Mouse (Mus musculus): Measurements from ENCODE around the gene Fam166b. TPM values are rescaled to one million over a fixed set of nuclear protein-coding genes. Genes with fewer than 3 reads are reported as not detected.

Fam166b gene
- total RNA-seq, 2 experiments from 2014 or later = not detected

GRCm38 (mm10) chr4:43383246-43384082, 45.5 kb downstream of the Fam166b start:
- ATAC-seq (replicated peaks; ENCODE audit: low FRiP score, poor library complexity, severe bottlenecking) = no peak

- no peak for ATAC-seq (replicated peaks; ENCODE audit: low FRiP score, poor library complexity, severe bottlenecking)
Observed at GRCm38 (mm10) chr4:43382155-43383020, 46.5 kb downstream of the Fam166b start.

GRCm38 (mm10) chr4:43381408-43382154, 47.4 kb downstream of the Fam166b start, which contains the start of gene Rusc2:
TSS of gene Rusc2 (plus strand) at chr4:43381979.
- peak; percentile 30; the same call in 1 of the 2 replicates for ATAC-seq (replicated peaks; ENCODE audit: low FRiP score, poor library complexity, severe bottlenecking)

GRCm38 (mm10) chr4:43380951-43381350, 48.0 kb downstream of the Fam166b start:
- ATAC-seq (replicated peaks; ENCODE audit: low FRiP score, poor library complexity, severe bottlenecking) = no peak

GRCm38 (mm10) chr4:43379601-43380000, 49.3 kb downstream of the Fam166b start:
- ATAC-seq (replicated peaks; ENCODE audit: low FRiP score, poor library complexity, severe bottlenecking) = no peak

Other genes starting within 250 kb of the Fam166b start
- gene Atp8b5, start 162.0 kb downstream of the Fam166b start, total RNA-seq (2015; ENCODE audit: low replicate concordance) = not detected in 2 replicates
- gene Atp8b5, start 162.0 kb downstream of the Fam166b start, total RNA-seq (2017; ENCODE audit: low replicate concordance) = not detected in 2 replicates
- not detected in 2 replicates for gene Rusc2, start 47.2 kb downstream of the Fam166b start, total RNA-seq (2015; ENCODE audit: low replicate concordance)
- gene Rusc2, start 47.2 kb downstream of the Fam166b start, total RNA-seq (2017; ENCODE audit: low replicate concordance) = not detected in 2 replicates
- 0.84 and 2.5 TPM in 2 replicates for gene Tesk1, start 12.8 kb upstream of the Fam166b start, total RNA-seq (2015; ENCODE audit: low replicate concordance)
- gene Tesk1, start 12.8 kb upstream of the Fam166b start, total RNA-seq (2017; ENCODE audit: low replicate concordance) = 0.23 and 0.77 TPM in 2 replicates
- gene Cd72, start 25.5 kb upstream of the Fam166b start, total RNA-seq (2015; ENCODE audit: low replicate concordance) = 17.2 and 22.3 TPM in 2 replicates
- gene Cd72, start 25.5 kb upstream of the Fam166b start, total RNA-seq (2017; ENCODE audit: low replicate concordance) = 23.1 and 23.5 TPM in 2 replicates
- not detected in 2 replicates for gene Sit1, start 54.6 kb upstream of the Fam166b start, total RNA-seq (2015; ENCODE audit: low replicate concordance)
- gene Sit1, start 54.6 kb upstream of the Fam166b start, total RNA-seq (2017; ENCODE audit: low replicate concordance) = 3.2 TPM in 1 of 2 replicates, not detected in the other
- 26.0 and 46.9 TPM in 2 replicates for gene Ccdc107, start 63.8 kb upstream of the Fam166b start, total RNA-seq (2015; ENCODE audit: low replicate concordance)
- 38.5 and 41.1 TPM in 2 replicates for gene Ccdc107, start 63.8 kb upstream of the Fam166b start, total RNA-seq (2017; ENCODE audit: low replicate concordance)
- 233 and 242 TPM in 2 replicates for gene Arhgef39, start 70.6 kb upstream of the Fam166b start, total RNA-seq (2015; ENCODE audit: low replicate concordance)
- gene Arhgef39, start 70.6 kb upstream of the Fam166b start, total RNA-seq (2017; ENCODE audit: low replicate concordance) = 202 and 213 TPM in 2 replicates
- 1.7 TPM in 1 of 2 replicates, not detected in the other for gene Car9, start 77.8 kb upstream of the Fam166b start, total RNA-seq (2015; ENCODE audit: low replicate concordance)
- not detected in 2 replicates for gene Car9, start 77.8 kb upstream of the Fam166b start, total RNA-seq (2017; ENCODE audit: low replicate concordance)
- not detected in 2 replicates for gene Tpm2, start 94.6 kb upstream of the Fam166b start, total RNA-seq (2015; ENCODE audit: low replicate concordance)
- not detected in 2 replicates for gene Tpm2, start 94.6 kb upstream of the Fam166b start, total RNA-seq (2017; ENCODE audit: low replicate concordance)
- 8.0 and 12.3 TPM in 2 replicates for gene Creb3, start 133.2 kb upstream of the Fam166b start, total RNA-seq (2015; ENCODE audit: low replicate concordance)
- 9.6 and 45.0 TPM in 2 replicates for gene Creb3, start 133.2 kb upstream of the Fam166b start, total RNA-seq (2017; ENCODE audit: low replicate concordance)
- gene Tln1, start 133.6 kb upstream of the Fam166b start, total RNA-seq (2015; ENCODE audit: low replicate concordance) = 111 and 144 TPM in 2 replicates
- gene Tln1, start 133.6 kb upstream of the Fam166b start, total RNA-seq (2017; ENCODE audit: low replicate concordance) = 643 and 746 TPM in 2 replicates
- gene Rgp1, start 149.6 kb upstream of the Fam166b start, total RNA-seq (2015; ENCODE audit: low replicate concordance) = 29.2 and 31.0 TPM in 2 replicates
- gene Rgp1, start 149.6 kb upstream of the Fam166b start, total RNA-seq (2017; ENCODE audit: low replicate concordance) = 10.1 and 32.7 TPM in 2 replicates
- gene Gba2, start 149.7 kb upstream of the Fam166b start, total RNA-seq (2015; ENCODE audit: low replicate concordance) = 22.3 and 28.1 TPM in 2 replicates
- gene Gba2, start 149.7 kb upstream of the Fam166b start, total RNA-seq (2017; ENCODE audit: low replicate concordance) = 23.5 and 32.1 TPM in 2 replicates
- gene Msmp, start 155.4 kb upstream of the Fam166b start, total RNA-seq (2015; ENCODE audit: low replicate concordance) = not detected in 2 replicates
- not detected in 2 replicates for gene Msmp, start 155.4 kb upstream of the Fam166b start, total RNA-seq (2017; ENCODE audit: low replicate concordance)
- 10.8 TPM in 1 of 2 replicates, not detected in the other for gene Npr2, start 202.8 kb upstream of the Fam166b start, total RNA-seq (2015; ENCODE audit: low replicate concordance)
- gene Npr2, start 202.8 kb upstream of the Fam166b start, total RNA-seq (2017; ENCODE audit: low replicate concordance) = 0.13 TPM in 1 of 2 replicates, not detected in the other
- gene Spag8, start 224.5 kb upstream of the Fam166b start, total RNA-seq (2015; ENCODE audit: low replicate concordance) = not detected in 2 replicates
- 3.9 TPM in 1 of 2 replicates, not detected in the other for gene Spag8, start 224.5 kb upstream of the Fam166b start, total RNA-seq (2017; ENCODE audit: low replicate concordance)
- gene Hint2, start 227.3 kb upstream of the Fam166b start, total RNA-seq (2015; ENCODE audit: low replicate concordance) = 18.9 and 26.7 TPM in 2 replicates
- gene Hint2, start 227.3 kb upstream of the Fam166b start, total RNA-seq (2017; ENCODE audit: low replicate concordance) = 6.5 and 12.0 TPM in 2 replicates
- 1.4 TPM in 1 of 2 replicates, not detected in the other for gene Tmem8b, start 239.8 kb upstream of the Fam166b start, total RNA-seq (2015; ENCODE audit: low replicate concordance)
- gene Tmem8b, start 239.8 kb upstream of the Fam166b start, total RNA-seq (2017; ENCODE audit: low replicate concordance) = 0.64 TPM in 1 of 2 replicates, not detected in the other
- not detected in 2 replicates for gene Fam221b, start 240.0 kb upstream of the Fam166b start, total RNA-seq (2015; ENCODE audit: low replicate concordance)
- gene Fam221b, start 240.0 kb upstream of the Fam166b start, total RNA-seq (2017; ENCODE audit: low replicate concordance) = 1.7 TPM in 1 of 2 replicates, not detected in the other